Mouse (Mus musculus) lung, adult 2 months (tissue): ENCODE measurements around the gene Slc2a1.

Experiments
- CTCF ChIP-seq: fragments of 200-500 bp; IDR thresholded peaks from 2 replicates; pipeline ENCODE4 v1.5.1; 2011; ENCODE audit warnings: mild to moderate bottlenecking, low read length, control low read depth; ENCODE audit not compliant: insufficient read depth
- POLR2A ChIP-seq: fragments of 200-500 bp; IDR thresholded peaks from 2 replicates; pipeline ENCODE4 v1.6.1; 2011; ENCODE audit warnings: low read depth, mild to moderate bottlenecking, control low read depth, low read length, borderline replicate concordance; ENCODE audit errors: extremely low read depth

GRCm38 (mm10) chr4:119072941-119073451 lies 35.5 kb upstream of the Slc2a1 start:
- no peak for TF ChIP-seq CTCF
- TF ChIP-seq POLR2A: no peak
